Mouse (Mus musculus): ENCODE results near the gene Acot3. TPM values are rescaled to one million over a fixed set of nuclear protein-coding genes. Genes with fewer than 3 reads are reported as not detected.
"Not testable (repeated sequence)": the region's sequence is repeated elsewhere in the genome, so short reads cannot be mapped to it uniquely, and the experiment has no call there.

The Acot3 gene
- polyA plus RNA-seq, 1 experiment from 2014 or later: 0.29 TPM

DNA sequence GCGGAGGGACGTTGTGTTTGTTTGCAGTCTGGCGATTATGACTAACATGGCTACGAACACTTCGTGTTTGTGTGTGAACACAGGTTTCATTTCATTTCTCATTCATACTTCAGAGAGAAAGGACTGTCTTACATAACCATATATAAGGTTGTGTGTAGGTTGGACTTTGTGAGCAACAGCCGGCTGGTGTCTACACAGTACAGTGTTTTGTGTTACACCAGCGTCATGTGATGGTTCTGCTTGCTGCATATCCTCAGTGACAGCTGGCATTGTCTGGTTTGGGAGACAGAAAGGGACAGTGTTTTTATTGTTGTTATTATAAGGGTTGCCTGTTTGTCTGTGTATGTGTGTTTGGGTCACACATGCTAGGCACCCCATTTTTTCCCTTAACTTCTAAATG is 38.2 kb upstream of the Acot3 start:
- no peaks in the 10 kb centered on the region for H3K27me3 ChIP-seq (ENCODE audit: control insufficient read depth, insufficient read depth, low read length)
- H3K4me3 ChIP-seq (ENCODE audit: low read depth, low read length): no peak overlapping the region
- WGBS: 93% methylated on average over 7 of the region's 7 CpGs
- H3K36me3 ChIP-seq (ENCODE audit: control insufficient read depth, insufficient read depth, low read length): no peaks in the 10 kb centered on the region
- H3K9ac ChIP-seq (replicated peaks; ENCODE audit: low read depth, low read length): no peak overlapping the region
- ATAC-seq (ENCODE audit: insufficient number of reproducible peaks, insufficient read depth, low FRiP score, low read depth): no peak
- H3K27ac ChIP-seq (ENCODE audit: low read length): no peak overlapping the region
- H3K9me3 ChIP-seq (ENCODE audit: control insufficient read depth, low read depth, low read length): no peaks in the 10 kb centered on the region
- H3K4me1 ChIP-seq (ENCODE audit: control insufficient read depth, insufficient read depth, low read length): peaks cover 2% of the 10 kb centered on the region; the same call in 1 of the 2 replicates
- no peak overlapping the region for H3K4me2 ChIP-seq (replicated peaks; ENCODE audit: low read depth, low read length)

DNA sequence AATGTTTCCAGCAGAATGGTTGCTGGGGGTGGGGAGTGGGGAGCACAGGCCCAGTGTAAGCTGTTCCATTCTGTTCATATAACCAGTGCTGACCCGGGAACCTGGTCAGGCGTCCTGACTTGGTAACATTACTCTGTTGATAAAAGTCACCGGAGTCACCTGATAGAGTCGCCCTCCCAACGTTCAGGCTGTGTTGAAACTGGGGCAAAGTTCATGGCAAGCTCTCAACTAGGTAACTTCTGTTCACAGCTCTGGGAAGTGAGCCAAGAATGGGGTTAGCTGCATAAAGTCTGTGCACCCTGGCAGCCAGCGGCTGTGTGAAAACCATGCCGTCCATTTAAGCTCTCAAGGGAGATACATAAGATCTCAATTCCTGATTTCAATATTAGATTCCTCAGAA is 31.4 kb upstream of the Acot3 start:
- H3K9me3 ChIP-seq (ENCODE audit: control insufficient read depth, low read depth, low read length); H3K27me3 ChIP-seq (ENCODE audit: control insufficient read depth, insufficient read depth, low read length); H3K27ac ChIP-seq (ENCODE audit: low read length); H3K36me3 ChIP-seq (ENCODE audit: control insufficient read depth, insufficient read depth, low read length); H3K4me3 ChIP-seq (ENCODE audit: low read depth, low read length); H3K9ac ChIP-seq (replicated peaks; ENCODE audit: low read depth, low read length); H3K4me2 ChIP-seq (replicated peaks; ENCODE audit: low read depth, low read length); H3K4me1 ChIP-seq (ENCODE audit: control insufficient read depth, insufficient read depth, low read length): not testable (repeated sequence)
- 33% methylated on average over 7 of the region's 7 CpGs for WGBS
- ATAC-seq (ENCODE audit: insufficient number of reproducible peaks, insufficient read depth, low FRiP score, low read depth): peak; percentile 67; the same call in 1 of the 2 replicates

- H3K9me3 ChIP-seq (ENCODE audit: control insufficient read depth, low read depth, low read length); H3K27ac ChIP-seq (ENCODE audit: low read length); H3K4me3 ChIP-seq (ENCODE audit: low read depth, low read length); ATAC-seq (ENCODE audit: insufficient number of reproducible peaks, insufficient read depth, low FRiP score, low read depth); H3K9ac ChIP-seq (replicated peaks; ENCODE audit: low read depth, low read length); H3K4me2 ChIP-seq (replicated peaks; ENCODE audit: low read depth, low read length); H3K36me3 ChIP-seq (ENCODE audit: control insufficient read depth, insufficient read depth, low read length); H3K27me3 ChIP-seq (ENCODE audit: control insufficient read depth, insufficient read depth, low read length); H3K4me1 ChIP-seq (ENCODE audit: control insufficient read depth, insufficient read depth, low read length): not testable (repeated sequence)
- 87% methylated on average over 4 of the region's 4 CpGs for WGBS
Observed at GRCm38 (mm10) chr12:84022266-84022665, 29.7 kb upstream of the Acot3 start.

DNA sequence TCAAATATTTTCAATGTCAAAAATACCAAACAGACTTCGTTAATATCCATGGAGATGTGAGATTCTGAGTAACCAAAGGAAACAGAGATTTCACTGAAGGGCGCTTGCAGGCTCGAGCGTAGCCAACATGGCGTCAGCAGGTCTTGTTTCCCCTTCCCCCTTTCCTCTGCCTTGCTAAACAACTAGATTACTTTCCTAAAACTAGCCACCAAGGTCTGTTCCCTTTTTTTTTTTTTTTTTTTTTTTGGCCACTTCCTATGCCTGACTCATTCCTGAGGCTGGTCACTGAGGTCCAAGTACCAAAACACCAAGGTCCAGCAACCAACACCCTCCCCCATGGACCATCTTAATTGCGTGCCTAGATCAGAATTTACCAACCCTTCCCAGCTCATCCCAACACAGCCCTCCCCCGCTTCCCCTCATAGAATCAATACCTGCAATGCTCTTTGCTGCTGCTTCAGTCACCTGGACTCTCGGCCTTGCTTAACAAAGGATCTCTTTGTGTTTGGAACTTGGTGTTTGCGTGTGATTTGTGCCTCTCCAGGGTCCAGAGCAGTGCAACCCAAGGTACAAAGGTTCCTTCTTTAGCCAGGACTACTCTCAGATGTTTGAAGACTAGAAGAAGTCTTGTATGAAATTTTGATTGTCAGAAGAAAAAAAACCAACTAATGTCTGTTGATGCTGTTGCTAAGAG is 28.7 kb upstream of the Acot3 start:
- Histone ChIP-seq H3K4me1 (ENCODE audit: control insufficient read depth, insufficient read depth, low read length) (no peaks in the 10 kb centered on the region), H3K27ac (ENCODE audit: low read length) (no peak overlapping the region), H3K36me3 (ENCODE audit: control insufficient read depth, insufficient read depth, low read length) (no peaks in the 10 kb centered on the region), H3K27me3 (ENCODE audit: control insufficient read depth, insufficient read depth, low read length) (no peaks in the 10 kb centered on the region), H3K9ac (replicated peaks; ENCODE audit: low read depth, low read length) (no peak overlapping the region), H3K4me2 (replicated peaks; ENCODE audit: low read depth, low read length) (no peak overlapping the region), H3K4me3 (ENCODE audit: low read depth, low read length) (no peak overlapping the region), H3K9me3 (ENCODE audit: control insufficient read depth, low read depth, low read length) (no peaks in the 10 kb centered on the region)
- WGBS: 77% methylated on average over 9 of the region's 9 CpGs
- ATAC-seq (ENCODE audit: insufficient number of reproducible peaks, insufficient read depth, low FRiP score, low read depth): 0 out of 2 replicates have a peak, but pooled peaks have one; percentile 46

DNA sequence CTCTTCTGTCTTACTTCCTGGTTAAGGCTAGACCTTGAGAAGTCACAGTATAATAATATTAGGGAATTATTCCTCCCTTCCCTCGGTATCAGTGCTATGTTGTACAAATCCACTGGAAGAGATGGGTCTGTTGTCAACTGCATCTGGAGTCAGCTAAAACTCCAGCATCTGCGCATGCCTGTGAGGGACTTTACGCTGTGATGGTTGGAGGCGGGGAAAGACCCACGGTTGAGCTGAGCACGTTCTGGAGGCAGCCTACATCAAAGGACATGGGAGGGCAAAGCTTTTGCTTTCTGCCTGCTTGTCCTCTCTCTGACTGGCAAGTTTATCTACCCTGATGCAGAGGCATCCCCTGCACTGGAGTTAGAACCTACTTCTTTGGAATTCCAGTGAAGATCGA is 26.1 kb upstream of the Acot3 start:
- H3K4me3 ChIP-seq (ENCODE audit: low read depth, low read length): no peak overlapping the region
- H3K9me3 ChIP-seq (ENCODE audit: control insufficient read depth, low read depth, low read length): no peaks in the 10 kb centered on the region
- ATAC-seq (ENCODE audit: insufficient number of reproducible peaks, insufficient read depth, low FRiP score, low read depth): no peak
- H3K4me2 ChIP-seq (replicated peaks; ENCODE audit: low read depth, low read length): no peak overlapping the region
- H3K27me3 ChIP-seq (ENCODE audit: control insufficient read depth, insufficient read depth, low read length): no peaks in the 10 kb centered on the region
- H3K27ac ChIP-seq (ENCODE audit: low read length): no peak overlapping the region
- H3K9ac ChIP-seq (replicated peaks; ENCODE audit: low read depth, low read length): no peak overlapping the region
- H3K36me3 ChIP-seq (ENCODE audit: control insufficient read depth, insufficient read depth, low read length): no peaks in the 10 kb centered on the region
- no peaks in the 10 kb centered on the region for H3K4me1 ChIP-seq (ENCODE audit: control insufficient read depth, insufficient read depth, low read length)
- WGBS: 83% methylated on average over 7 of the region's 7 CpGs

DNA sequence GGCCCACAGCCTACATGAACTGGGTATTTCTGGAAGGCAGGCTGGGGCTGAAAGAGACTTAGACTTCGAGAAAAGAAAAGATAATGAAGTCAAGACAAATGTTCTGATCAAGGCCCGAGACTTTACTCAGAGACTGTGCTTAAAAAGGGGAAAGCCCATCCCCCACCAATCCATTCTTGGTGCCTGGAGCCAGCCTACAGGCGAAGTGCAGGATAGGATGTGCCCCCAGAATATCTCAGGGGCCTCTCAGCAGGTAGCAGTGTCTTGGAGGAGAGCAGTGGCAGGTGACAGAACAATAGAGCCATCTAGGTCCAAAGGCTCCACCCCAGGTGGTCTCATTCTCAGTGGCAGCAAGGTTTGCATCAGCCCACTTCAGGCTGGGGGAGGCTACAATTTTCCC is 23.6 kb upstream of the Acot3 start:
- H3K9me3 ChIP-seq (ENCODE audit: control insufficient read depth, low read depth, low read length); H3K9ac ChIP-seq (replicated peaks; ENCODE audit: low read depth, low read length); H3K4me2 ChIP-seq (replicated peaks; ENCODE audit: low read depth, low read length); H3K27me3 ChIP-seq (ENCODE audit: control insufficient read depth, insufficient read depth, low read length); H3K4me3 ChIP-seq (ENCODE audit: low read depth, low read length); H3K4me1 ChIP-seq (ENCODE audit: control insufficient read depth, insufficient read depth, low read length); H3K27ac ChIP-seq (ENCODE audit: low read length); ATAC-seq (ENCODE audit: insufficient number of reproducible peaks, insufficient read depth, low FRiP score, low read depth); H3K36me3 ChIP-seq (ENCODE audit: control insufficient read depth, insufficient read depth, low read length): not testable (repeated sequence)
- WGBS: 55% methylated on average over 3 of the region's 3 CpGs

GRCm38 (mm10) chr12:84029043-84029442 is 22.9 kb upstream of the Acot3 start:
- H3K36me3 ChIP-seq (ENCODE audit: control insufficient read depth, insufficient read depth, low read length); H3K4me3 ChIP-seq (ENCODE audit: low read depth, low read length); H3K4me2 ChIP-seq (replicated peaks; ENCODE audit: low read depth, low read length); H3K4me1 ChIP-seq (ENCODE audit: control insufficient read depth, insufficient read depth, low read length); H3K9me3 ChIP-seq (ENCODE audit: control insufficient read depth, low read depth, low read length); H3K27me3 ChIP-seq (ENCODE audit: control insufficient read depth, insufficient read depth, low read length); H3K27ac ChIP-seq (ENCODE audit: low read length); ATAC-seq (ENCODE audit: insufficient number of reproducible peaks, insufficient read depth, low FRiP score, low read depth); H3K9ac ChIP-seq (replicated peaks; ENCODE audit: low read depth, low read length): not testable (repeated sequence)
- WGBS: 86% methylated on average over 1 of the region's 1 CpGs

DNA sequence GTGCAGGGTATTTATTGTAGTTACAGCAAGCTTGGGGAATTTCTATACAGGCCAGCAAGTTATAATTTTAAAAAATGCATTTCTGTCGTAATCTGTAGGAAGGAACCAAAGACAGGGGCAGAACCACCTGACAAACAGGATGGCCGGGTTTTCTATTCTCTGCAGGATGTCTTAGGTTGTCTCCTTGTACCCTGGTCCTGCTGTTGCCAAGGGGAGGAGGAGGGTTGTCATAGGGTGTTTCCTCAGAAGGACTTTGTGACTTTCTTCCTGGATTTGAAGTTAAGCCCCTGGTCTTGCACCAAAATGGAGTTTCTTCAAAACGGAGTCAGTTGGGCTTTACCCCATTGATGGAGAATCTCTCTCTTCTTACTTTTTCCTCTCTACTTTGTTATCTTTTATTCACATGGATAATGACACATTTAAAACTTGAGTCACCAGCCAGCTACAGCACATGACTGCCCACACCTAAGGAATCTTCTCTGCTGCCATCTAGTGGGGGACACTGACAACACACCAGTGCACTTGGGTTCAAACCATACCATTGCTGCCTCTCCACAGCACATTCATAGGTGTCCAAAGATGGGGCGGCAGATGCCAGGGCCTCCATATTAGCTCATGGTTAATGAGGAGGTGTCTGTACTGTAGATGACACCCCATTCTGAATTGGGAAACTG is 21.1 kb upstream of the Acot3 start:
- Histone ChIP-seq H3K27ac (ENCODE audit: low read length) (no peak overlapping the region), H3K9ac (replicated peaks; ENCODE audit: low read depth, low read length) (no peak overlapping the region), H3K36me3 (ENCODE audit: control insufficient read depth, insufficient read depth, low read length) (no peaks in the 10 kb centered on the region), H3K4me1 (ENCODE audit: control insufficient read depth, insufficient read depth, low read length) (no peaks in the 10 kb centered on the region), H3K4me2 (replicated peaks; ENCODE audit: low read depth, low read length) (no peak overlapping the region), H3K4me3 (ENCODE audit: low read depth, low read length) (no peak overlapping the region), H3K27me3 (ENCODE audit: control insufficient read depth, insufficient read depth, low read length) (no peaks in the 10 kb centered on the region), H3K9me3 (ENCODE audit: control insufficient read depth, low read depth, low read length) (no peaks in the 10 kb centered on the region)
- 66% methylated on average over 4 of the region's 4 CpGs for WGBS
- 0 out of 2 replicates have a peak, but pooled peaks have one; percentile 46 for ATAC-seq (ENCODE audit: insufficient number of reproducible peaks, insufficient read depth, low FRiP score, low read depth)

Measured in stomach, embryonic 14.5 days (tissue).